Mouse (Mus musculus): Measurements from ENCODE around the gene Srek1ip1.

Srek1ip1 gene

GRCm38 (mm10) chr13:104841937-104842336 is 49.7 kb downstream of the Srek1ip1 start:
- no peak for DNase-seq (ENCODE audit: low read depth, low spot score)

GRCm38 (mm10) chr13:104843295-104844089 is 51.2 kb downstream of the Srek1ip1 start:
- DNase-seq (ENCODE audit: low read depth, low spot score) = no peak

- DNase-seq (ENCODE audit: low read depth, low spot score) = no peak
Measured at GRCm38 (mm10) chr13:104853645-104854044, 61.4 kb downstream of the Srek1ip1 start.

- no peak for DNase-seq (ENCODE audit: low read depth, low spot score)
Measured at GRCm38 (mm10) chr13:104863127-104863979, 71.1 kb downstream of the Srek1ip1 start, which contains the start of gene Shisal2b. Gene Shisal2b, minus strand, starts transcription at chr13:104863893.

- DNase-seq (ENCODE audit: low read depth, low spot score) = no peak
Measured at GRCm38 (mm10) chr13:104866726-104867125, 74.4 kb downstream of the Srek1ip1 start.

- peak; percentile 59 for DNase-seq (ENCODE audit: low read depth, low spot score)
Measured at GRCm38 (mm10) chr13:104869907-104870306, 77.6 kb downstream of the Srek1ip1 start.

GRCm38 (mm10) chr13:104878508-104878907 is 86.2 kb downstream of the Srek1ip1 start:
- DNase-seq (ENCODE audit: low read depth, low spot score) = no peak

- DNase-seq (ENCODE audit: low read depth, low spot score) = no peak
Measured at GRCm38 (mm10) chr13:104883566-104884249, 91.4 kb downstream of the Srek1ip1 start.

- no peak for DNase-seq (ENCODE audit: low read depth, low spot score)
Measured at GRCm38 (mm10) chr13:104886308-104887032, 94.2 kb downstream of the Srek1ip1 start.
